Mouse (Mus musculus) monocyte, adult 5-6 weeks (primary cell): ENCODE results near the gene Elf2. TPM values are rescaled to one million over a fixed set of nuclear protein-coding genes. Genes with fewer than 3 reads are reported as not detected.
"Not testable (repeated sequence)": the region's sequence is repeated elsewhere in the genome, so short reads cannot be mapped to it uniquely, and the experiment has no call there.

Experiments used
- ATAC-seq: fragments of 153-309, 156-312 bp; replicated peaks from 2 replicates; pipeline ENCODE4 v1.8.0; 2017; ENCODE audit warnings: mild to moderate bottlenecking; ENCODE audit not compliant: low TSS enrichment, insufficient number of reproducible peaks, severe bottlenecking, poor library complexity, low FRiP score
- total RNA-seq: library from RNA; stranded (forward); fragments of 200-1000, 200-491, 200-594 nt; gene quantifications from 3 replicates; pipeline ENCODE4 v1.2.3, GENCODE M21; 2017

The Elf2 gene
- total RNA-seq, 1 experiment from 2014 or later: 185 TPM

GRCm38 (mm10) chr3:51226601-51227000 is 113.9 kb downstream of the Elf2 start:
- ATAC-seq: no peak

- no peak for ATAC-seq
These were observed 114.5 kb downstream of the Elf2 start for GRCm38 (mm10) chr3:51225979-51226378.

- no peak for ATAC-seq
These were observed 115.2 kb downstream of the Elf2 start for GRCm38 (mm10) chr3:51225226-51225750.

- peak; percentile 85 for ATAC-seq
These were observed 115.9 kb downstream of the Elf2 start, which contains the start of gene Noct for GRCm38 (mm10) chr3:51224363-51225225. Gene Noct, plus strand, starts transcription at chr3:51224447.

- no peak for ATAC-seq
These were observed 116.9 kb downstream of the Elf2 start for GRCm38 (mm10) chr3:51223556-51223955.

- no peak for ATAC-seq
These were observed 117.5 kb downstream of the Elf2 start for GRCm38 (mm10) chr3:51222834-51223460.

GRCm38 (mm10) chr3:51222302-51222701 is 118.2 kb downstream of the Elf2 start:
- ATAC-seq: no peak

GRCm38 (mm10) chr3:51221847-51222246 is 118.6 kb downstream of the Elf2 start:
- no peak for ATAC-seq

GRCm38 (mm10) chr3:51220846-51221245 is 119.6 kb downstream of the Elf2 start:
- no peak for ATAC-seq

GRCm38 (mm10) chr3:51219213-51219612 is 121.2 kb downstream of the Elf2 start:
- no peak for ATAC-seq

GRCm38 (mm10) chr3:51218385-51218784 is 122.1 kb downstream of the Elf2 start:
- not testable (repeated sequence) for ATAC-seq

GRCm38 (mm10) chr3:51216351-51216750 is 124.1 kb downstream of the Elf2 start:
- ATAC-seq: not testable (repeated sequence)

GRCm38 (mm10) chr3:51215681-51216080 is 124.8 kb downstream of the Elf2 start:
- no peak for ATAC-seq

GRCm38 (mm10) chr3:51213111-51213510 is 127.4 kb downstream of the Elf2 start:
- ATAC-seq: no peak

GRCm38 (mm10) chr3:51210485-51210884 is 130.0 kb downstream of the Elf2 start:
- ATAC-seq: no peak

GRCm38 (mm10) chr3:51209503-51210314 is 130.8 kb downstream of the Elf2 start:
- ATAC-seq: peak; percentile 91

- no peak for ATAC-seq
These were observed 131.8 kb downstream of the Elf2 start for GRCm38 (mm10) chr3:51208633-51209032.

- no peak for ATAC-seq
These were observed 133.9 kb downstream of the Elf2 start for GRCm38 (mm10) chr3:51206521-51206920.

- no peak for ATAC-seq
These were observed 135.6 kb downstream of the Elf2 start for GRCm38 (mm10) chr3:51204897-51205296.
